Mouse (Mus musculus) forebrain, embryonic 14.5 days (tissue): ENCODE results near the gene Ppp1ca. TPM values are rescaled to one million over a fixed set of nuclear protein-coding genes. Genes with fewer than 3 reads are reported as not detected.

Experiments
- ATAC-seq: fragments of 200-750 bp; cut with Nextera tagmentation; 2 replicates; pipeline ENCODE4 v1.8.0; 2017; ENCODE audit warnings: mild to moderate bottlenecking, moderate library complexity
- DNase-seq: peaks from one replicate; pipeline ENCODE4 v3.0.0-alpha.2; 2015; ENCODE audit warnings: low spot score
- H3K27ac ChIP-seq: fragments of 300-500 bp; sonication (generic); 2 replicates; pipeline ENCODE4 v1.5.1; 2014; ENCODE audit warnings: low read depth, mild to moderate bottlenecking, control low read depth, low read length, moderate library complexity
- H3K27me3 ChIP-seq: fragments of 300-500 bp; sonication (generic); replicated peaks from 2 replicates; pipeline ENCODE4 v1.6.1; 2014; ENCODE audit warnings: low read length, control low read depth, mixed read lengths; ENCODE audit not compliant: control insufficient read depth, insufficient read depth
- H3K36me3 ChIP-seq: fragments of 300-500 bp; sonication (generic); 2 replicates; pipeline ENCODE4 v1.6.1; 2014; ENCODE audit warnings: low read length, control low read depth; ENCODE audit not compliant: control insufficient read depth, insufficient read depth
- H3K4me1 ChIP-seq: fragments of 300-500 bp; sonication (generic); 2 replicates; pipeline ENCODE4 v1.6.1; 2014; ENCODE audit warnings: antibody characterized with exemption, low read length, control low read depth; ENCODE audit not compliant: control insufficient read depth, insufficient read depth
- H3K4me2 ChIP-seq: fragments of 300-500 bp; sonication (generic); 2 replicates; pipeline ENCODE4 v1.6.1; 2014; ENCODE audit warnings: mild to moderate bottlenecking, control low read depth, low read length
- H3K4me3 ChIP-seq: fragments of 300-500 bp; sonication (generic); 2 replicates; pipeline ENCODE4 v1.5.1; 2014; ENCODE audit warnings: low read depth, low read length, control low read depth
- H3K9ac ChIP-seq: fragments of 300-500 bp; sonication (generic); 2 replicates; pipeline ENCODE4 v1.6.1; 2014; ENCODE audit warnings: mild to moderate bottlenecking, low read length, control low read depth, moderate library complexity
- H3K9me3 ChIP-seq: fragments of 300-500 bp; sonication (generic); replicated peaks from 2 replicates; pipeline ENCODE4 v1.6.1; 2016; ENCODE audit warnings: low read length, control low read depth, mixed read lengths; ENCODE audit not compliant: control insufficient read depth
- WGBS: fragments of 180-500 bp; shearing (Covaris S2); extraction: QIAGEN DNeasy Blood & Tissue Kit; methylation state at CpG from one replicate; pipeline ENCODE4 v1.1.7; 2014; 5-methylcytosine and 5-hydroxymethylcytosine counted together
- polyA plus RNA-seq: library from polyadenylated mRNA; unstranded; fragments of >200 nt; fragmentation: Nextera tagmentation; extraction: Ambion mirVana; gene quantifications from 2 replicates; pipeline ENCODE4 v1.2.1, GENCODE M21; 2014

Ppp1ca gene
- polyA plus RNA-seq, 1 experiment from 2014 or later: 689 TPM

- ATAC-seq: no peak
Measured at GRCm38 (mm10) chr19:4218784-4219183, 26.9 kb downstream of the Ppp1ca start.

DNA sequence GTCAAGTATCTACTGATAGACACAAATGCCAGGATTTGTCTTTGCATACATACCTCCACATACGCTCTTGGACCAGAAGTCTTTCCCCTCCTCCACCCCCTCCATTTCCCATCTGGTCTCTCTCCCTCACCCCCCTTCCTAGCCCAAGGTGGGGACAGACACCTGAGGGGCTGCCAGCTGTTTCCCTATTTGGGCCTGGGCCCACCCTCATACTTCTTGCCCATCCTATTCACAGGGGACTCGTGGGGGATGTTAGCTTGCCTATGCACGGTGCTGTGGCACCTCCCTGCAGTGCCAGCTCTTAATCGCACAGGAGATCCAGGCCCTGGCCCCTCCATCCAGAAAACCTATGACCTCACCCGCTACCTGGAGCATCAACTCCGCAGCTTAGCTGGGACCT is 28.1 kb downstream of the Ppp1ca start:
- DNase-seq: no peak
- WGBS: 78% methylated on average over 6 of the region's 6 CpGs
- H3K9ac ChIP-seq: no peak overlapping the region

More at GRCm38 (mm10) chr19:4218784-4219183, 26.9 kb downstream of the Ppp1ca start:
- no peak for DNase-seq
- no peak overlapping the region for H3K9ac ChIP-seq
- H3K4me2 ChIP-seq: no peak overlapping the region
- no peak overlapping the region for H3K4me3 ChIP-seq
- H3K9me3 ChIP-seq: no peaks in the 10 kb centered on the region
- peaks cover 21% of the 10 kb centered on the region for H3K4me1 ChIP-seq
- peaks cover 26% of the 10 kb centered on the region for H3K27me3 ChIP-seq
- no peak overlapping the region for H3K27ac ChIP-seq
- 72% methylated on average over 1 of the region's 1 CpGs for WGBS
- no peaks in the 10 kb centered on the region for H3K36me3 ChIP-seq

DNA sequence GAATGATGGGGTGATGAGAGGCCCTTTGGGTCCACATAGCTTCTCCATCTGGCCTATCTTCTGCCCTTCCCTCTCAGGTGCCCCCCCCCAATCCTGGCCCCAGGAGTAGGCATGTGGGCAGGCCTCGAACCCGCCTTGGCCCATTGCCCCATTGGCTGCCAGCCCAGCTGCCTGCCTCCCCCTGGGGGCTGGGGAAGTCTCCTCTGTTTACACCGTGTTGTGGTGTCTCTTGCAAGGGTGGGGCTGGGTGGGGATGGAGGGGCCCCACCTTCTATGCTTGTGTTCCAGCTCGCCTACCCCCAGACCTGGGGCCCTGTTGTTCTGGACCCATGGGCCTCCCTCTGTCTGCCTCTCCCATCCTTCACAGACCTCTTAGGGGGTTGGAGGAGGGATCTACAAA is 28.6 kb downstream of the Ppp1ca start:
- 45% methylated on average over 4 of the region's 4 CpGs for WGBS
- Histone ChIP-seq H3K9ac (no peak overlapping the region), H3K27me3 (peaks cover 17% of the 10 kb centered on the region), H3K4me3 (no peak overlapping the region), H3K4me1 (peaks cover 6% of the 10 kb centered on the region; the same call in 1 of the 2 replicates), H3K36me3 (no peaks in the 10 kb centered on the region), H3K27ac (no peak overlapping the region), H3K9me3 (no peaks in the 10 kb centered on the region), H3K4me2 (no peak overlapping the region)
- DNase-seq (no peak), ATAC-seq (no peak)

More for the DNA sequence above, 28.1 kb downstream of the Ppp1ca start:
- Histone ChIP-seq H3K4me3 (no peak overlapping the region), H3K4me1 (peaks cover 10% of the 10 kb centered on the region), H3K9me3 (no peaks in the 10 kb centered on the region), H3K4me2 (no peak overlapping the region), H3K36me3 (no peaks in the 10 kb centered on the region), H3K27me3 (peaks cover 20% of the 10 kb centered on the region), H3K27ac (no peak overlapping the region)
- ATAC-seq: no peak

DNA sequence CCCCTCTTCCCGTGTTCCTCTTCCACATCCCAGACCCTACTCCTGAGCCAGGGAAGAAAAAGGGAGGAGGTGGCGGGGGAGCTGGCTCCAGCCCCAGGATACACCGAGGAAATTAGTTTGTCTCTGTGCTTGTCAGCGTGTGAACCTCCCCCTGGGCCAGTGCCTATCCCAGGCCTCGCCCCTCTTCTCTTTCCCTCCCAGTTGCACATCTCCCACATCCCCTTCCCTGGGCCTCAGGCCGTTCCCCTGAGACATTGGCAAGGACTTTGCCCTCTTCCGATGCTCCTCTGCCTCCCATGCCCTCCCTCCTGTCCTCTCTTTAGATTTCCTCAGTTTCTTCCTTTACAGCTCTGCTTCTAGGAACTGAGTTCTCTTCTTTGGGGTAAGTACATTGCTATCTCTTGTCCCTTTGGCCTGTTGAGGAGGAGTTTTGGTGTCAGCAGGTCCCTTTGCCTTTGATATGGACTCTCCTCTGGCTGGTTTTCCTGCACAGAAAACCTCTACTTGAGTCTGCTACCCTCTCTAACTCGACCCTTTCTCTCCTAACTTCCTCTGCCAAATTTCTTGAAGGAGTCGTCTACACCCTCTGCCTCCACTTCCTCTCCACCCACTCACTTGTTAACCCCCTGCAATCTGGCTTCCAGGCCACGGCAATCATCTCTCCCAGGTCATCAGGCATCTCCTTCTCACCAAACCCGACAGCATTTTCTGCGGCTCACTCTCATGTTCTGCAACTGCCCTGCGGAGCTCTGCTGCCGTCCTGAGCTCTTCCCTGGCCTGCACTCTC is 29.3 kb downstream of the Ppp1ca start:
- peak; percentile 37 for DNase-seq
- H3K9ac ChIP-seq: 0 out of 2 replicates have a peak overlapping the region, but pooled peaks have one; percentile 13
- no peaks in the 10 kb centered on the region for H3K36me3 ChIP-seq

DNA sequence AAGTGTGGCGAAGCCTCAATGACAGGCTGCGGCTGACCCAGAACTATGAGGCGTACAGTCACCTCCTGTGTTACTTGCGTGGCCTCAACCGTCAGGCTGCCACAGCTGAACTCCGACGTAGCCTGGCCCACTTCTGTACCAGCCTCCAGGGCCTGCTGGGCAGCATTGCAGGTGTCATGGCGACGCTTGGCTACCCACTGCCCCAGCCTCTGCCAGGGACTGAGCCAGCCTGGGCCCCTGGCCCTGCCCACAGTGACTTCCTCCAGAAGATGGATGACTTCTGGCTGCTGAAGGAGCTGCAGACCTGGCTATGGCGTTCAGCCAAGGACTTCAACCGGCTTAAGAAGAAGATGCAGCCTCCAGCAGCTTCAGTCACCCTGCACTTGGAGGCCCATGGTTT is 30.3 kb downstream of the Ppp1ca start:
- H3K4me2 ChIP-seq: no peak overlapping the region
- no peak overlapping the region for H3K4me3 ChIP-seq
- H3K27ac ChIP-seq: no peak overlapping the region
- no peaks in the 10 kb centered on the region for H3K36me3 ChIP-seq
- peaks cover 6% of the 10 kb centered on the region; the same call in 1 of the 2 replicates for H3K4me1 ChIP-seq
- ATAC-seq: no peak
- no peaks in the 10 kb centered on the region for H3K9me3 ChIP-seq
- peak overlapping the region; percentile 25; the same call in 1 of the 2 replicates for H3K9ac ChIP-seq
- 0 out of 2 replicates have a peak, but pooled peaks cover 3% of the 10 kb centered on the region for H3K27me3 ChIP-seq
- WGBS: 84% methylated on average over 11 of the region's 11 CpGs
- no peak for DNase-seq

More for the DNA sequence above, 29.3 kb downstream of the Ppp1ca start:
- Histone ChIP-seq H3K27ac (no peak overlapping the region), H3K4me1 (peaks cover 6% of the 10 kb centered on the region; the same call in 1 of the 2 replicates), H3K4me3 (no peak overlapping the region), H3K27me3 (peaks cover 10% of the 10 kb centered on the region), H3K9me3 (no peaks in the 10 kb centered on the region), H3K4me2 (no peak overlapping the region)
- ATAC-seq: no peak
- WGBS: 52% methylated on average over 14 of the region's 14 CpGs

DNA sequence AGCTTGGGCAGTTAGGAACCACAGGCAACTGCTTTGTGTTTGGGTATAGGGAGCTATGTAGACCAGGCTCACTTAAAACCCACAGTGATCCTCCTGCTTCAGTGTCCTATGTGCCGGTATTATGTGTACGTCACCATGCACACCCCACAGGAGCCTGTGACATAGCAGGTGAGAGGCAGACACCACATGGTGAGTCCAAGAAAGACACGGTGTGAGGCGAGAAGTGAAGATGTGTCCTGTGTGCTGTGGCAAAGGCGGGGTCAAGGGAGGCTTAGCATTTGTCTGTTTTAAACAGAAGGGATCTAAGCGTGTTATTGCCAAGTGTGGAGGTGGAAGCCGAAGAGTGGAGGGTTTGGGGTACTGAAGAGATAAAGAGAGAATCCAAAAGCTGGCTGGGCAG is 34.9 kb downstream of the Ppp1ca start:
- ATAC-seq (no peak), DNase-seq (no peak)
- no peak overlapping the region for H3K4me2 ChIP-seq
- no peak overlapping the region for H3K27ac ChIP-seq
- no peaks in the 10 kb centered on the region for H3K36me3 ChIP-seq
- H3K27me3 ChIP-seq: no peaks in the 10 kb centered on the region; the same call in 1 of the 2 replicates
- H3K9ac ChIP-seq: no peak overlapping the region
- H3K9me3 ChIP-seq: no peaks in the 10 kb centered on the region
- 0 out of 2 replicates have a peak, but pooled peaks cover 3% of the 10 kb centered on the region for H3K4me1 ChIP-seq
- WGBS: 88% methylated on average over 7 of the region's 7 CpGs
- H3K4me3 ChIP-seq: no peak overlapping the region

DNA sequence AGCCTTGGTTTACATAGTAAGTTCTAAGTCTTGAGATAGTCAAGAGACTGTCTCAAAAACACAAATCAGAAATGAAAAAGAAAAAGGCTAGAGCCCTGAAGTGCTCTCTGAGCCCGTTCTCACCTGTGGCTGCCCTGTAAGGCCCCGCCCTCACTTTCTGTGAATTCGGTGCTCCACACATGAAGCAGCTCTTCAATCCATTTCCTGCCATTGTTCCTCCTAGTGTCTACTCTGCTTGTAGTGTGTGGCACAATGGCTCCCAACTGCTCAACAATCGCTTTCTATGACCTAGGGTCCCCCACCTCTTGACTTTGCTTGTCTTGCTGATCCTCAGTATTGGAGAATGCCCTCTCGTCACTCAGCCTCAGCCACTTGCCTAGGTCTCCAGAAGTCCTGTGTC is 35.6 kb downstream of the Ppp1ca start:
- no peaks in the 10 kb centered on the region for H3K9me3 ChIP-seq
- ATAC-seq: no peak
- no peak overlapping the region for H3K4me3 ChIP-seq
- no peak overlapping the region for H3K4me2 ChIP-seq
- H3K9ac ChIP-seq: no peak overlapping the region
- WGBS: 64% methylated on average over 5 of the region's 5 CpGs
- no peak overlapping the region for H3K27ac ChIP-seq
- DNase-seq: no peak
- H3K36me3 ChIP-seq: no peaks in the 10 kb centered on the region
- no peaks in the 10 kb centered on the region; the same call in 1 of the 2 replicates for H3K27me3 ChIP-seq
- H3K4me1 ChIP-seq: peaks cover 7% of the 10 kb centered on the region; the same call in 1 of the 2 replicates

DNA sequence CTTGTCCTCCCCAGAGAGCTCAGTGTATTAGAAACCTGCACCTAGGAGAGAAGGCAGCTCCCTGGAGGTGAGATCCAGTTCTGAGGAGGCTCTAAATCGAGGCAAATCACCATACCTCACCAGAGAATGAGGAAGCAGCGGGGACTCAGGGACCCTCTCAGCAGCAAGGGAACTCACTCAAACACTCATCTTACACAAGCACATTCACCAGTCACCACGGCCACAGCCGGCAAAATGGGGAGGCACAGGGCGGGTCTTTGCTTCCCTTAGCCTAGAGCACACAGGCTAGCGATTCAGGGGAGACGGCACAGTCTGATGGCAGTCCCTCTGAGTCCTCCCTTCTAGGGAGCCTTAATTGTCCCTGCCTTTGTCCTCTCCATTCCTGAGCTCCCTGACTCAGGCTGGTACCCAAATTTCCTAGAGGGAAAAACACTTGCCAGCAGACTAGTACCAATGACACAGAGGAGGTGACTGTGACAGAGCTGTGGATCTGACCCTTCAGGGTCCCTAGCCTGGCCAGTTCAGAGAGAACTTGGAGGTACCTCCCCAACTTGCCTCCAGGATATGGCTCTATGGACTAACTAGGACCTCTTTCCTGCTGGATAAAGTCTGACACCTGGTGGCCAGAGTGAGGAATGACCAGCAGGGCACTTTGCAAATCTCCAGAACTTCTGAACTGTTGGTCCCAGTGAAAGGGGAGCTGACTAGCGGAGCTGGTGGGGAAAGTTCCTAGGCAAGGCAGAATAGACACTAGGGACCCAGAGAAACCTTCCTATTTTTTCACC is 36.2 kb downstream of the Ppp1ca start:
- ATAC-seq (peak; percentile 43; the same call in 1 of the 2 replicates), DNase-seq (peak; percentile 86)
- no peak overlapping the region for H3K4me2 ChIP-seq
- WGBS: 17% methylated on average over 8 of the region's 8 CpGs
- H3K36me3 ChIP-seq: no peaks in the 10 kb centered on the region
- no peak overlapping the region for H3K4me3 ChIP-seq
- H3K27me3 ChIP-seq: no peaks in the 10 kb centered on the region; the same call in 1 of the 2 replicates
- H3K4me1 ChIP-seq: peaks cover 7% of the 10 kb centered on the region; the same call in 1 of the 2 replicates
- H3K9ac ChIP-seq: no peak overlapping the region
- no peak overlapping the region for H3K27ac ChIP-seq
- no peaks in the 10 kb centered on the region for H3K9me3 ChIP-seq
